Mouse (Mus musculus): ENCODE results near the gene Olfr1040. TPM values are rescaled to one million over a fixed set of nuclear protein-coding genes. Genes with fewer than 3 reads are reported as not detected.
"Not testable (repeated sequence)": the region's sequence is repeated elsewhere in the genome, so short reads cannot be mapped to it uniquely, and the experiment has no call there.

Gene Olfr1040
- not detected in 2 replicates for polyA plus RNA-seq (2012)

DNA sequence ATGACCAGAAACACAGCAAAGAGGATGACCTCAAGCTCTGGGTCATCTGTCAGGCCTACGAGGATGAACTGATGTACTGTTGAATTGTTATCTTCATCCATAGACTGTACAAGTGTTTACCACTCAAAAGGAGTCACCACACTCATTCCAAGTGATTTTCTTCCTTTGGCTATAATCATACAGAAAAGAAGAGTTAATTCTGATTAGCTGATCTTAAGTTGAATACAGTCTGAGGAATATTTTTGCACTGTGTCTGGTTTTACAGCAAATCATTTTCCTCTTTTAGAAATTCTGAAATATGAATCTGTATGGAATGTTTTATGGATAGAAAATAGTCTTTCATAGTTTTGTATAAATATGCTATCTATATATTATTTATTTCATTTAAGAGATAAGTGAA is at the start of gene Olfr1040:
Gene Olfr1040 (minus strand): TSS at position 101 of the 400 bp plus-strand sequence.
- no peaks in the 10 kb centered on the region for H3K36me3 ChIP-seq (ENCODE audit: control insufficient read depth)
- no peak within 1 kb of the TSS for H3K4me3 ChIP-seq (replicated peaks)
- no peaks in the 10 kb centered on the region for H3K27me3 ChIP-seq (ENCODE audit: control insufficient read depth)
- no peaks in the 10 kb centered on the region for H3K4me1 ChIP-seq (ENCODE audit: control insufficient read depth)
- no peak for TF ChIP-seq TAL1 (IDR thresholded peaks at IDR 0.05; ENCODE audit: low read length)
- TF ChIP-seq GATA1 (IDR thresholded peaks at IDR 0.05; ENCODE audit: low read length) = no peak
- no peaks in the 10 kb centered on the region for H3K9me3 ChIP-seq (ENCODE audit: control insufficient read depth, low read length)

DNA sequence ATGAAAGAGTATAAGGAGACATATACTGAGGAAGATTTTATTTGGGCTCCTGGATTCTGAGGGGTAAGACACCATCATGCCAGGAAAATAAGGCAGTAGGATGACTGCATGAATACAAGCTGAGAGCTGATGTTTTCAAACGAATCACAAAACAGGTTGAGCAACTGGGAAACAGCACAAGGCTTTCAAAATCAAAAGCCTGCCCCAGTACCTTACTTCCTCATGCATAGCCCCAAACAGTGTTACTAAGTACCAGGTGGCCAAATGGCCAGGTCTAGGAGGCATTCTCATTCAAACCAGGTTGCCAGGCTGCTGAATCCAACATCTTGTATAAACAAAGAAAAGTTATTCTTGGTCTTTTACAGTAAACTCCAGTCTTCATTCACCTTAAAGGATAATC is 49.3 kb upstream of the Olfr1040 start:
- Histone ChIP-seq H3K27me3 (ENCODE audit: control insufficient read depth) (no peaks in the 10 kb centered on the region), H3K4me1 (ENCODE audit: control insufficient read depth) (no peaks in the 10 kb centered on the region), H3K36me3 (ENCODE audit: control insufficient read depth) (no peaks in the 10 kb centered on the region), H3K9me3 (ENCODE audit: control insufficient read depth, low read length) (peaks cover 2% of the 10 kb centered on the region; the same call in 1 of the 2 replicates), H3K4me3 (replicated peaks) (no peak overlapping the region)
- TF ChIP-seq GATA1 (IDR thresholded peaks at IDR 0.05; ENCODE audit: low read length) (no peak), TAL1 (IDR thresholded peaks at IDR 0.05; ENCODE audit: low read length) (no peak)

DNA sequence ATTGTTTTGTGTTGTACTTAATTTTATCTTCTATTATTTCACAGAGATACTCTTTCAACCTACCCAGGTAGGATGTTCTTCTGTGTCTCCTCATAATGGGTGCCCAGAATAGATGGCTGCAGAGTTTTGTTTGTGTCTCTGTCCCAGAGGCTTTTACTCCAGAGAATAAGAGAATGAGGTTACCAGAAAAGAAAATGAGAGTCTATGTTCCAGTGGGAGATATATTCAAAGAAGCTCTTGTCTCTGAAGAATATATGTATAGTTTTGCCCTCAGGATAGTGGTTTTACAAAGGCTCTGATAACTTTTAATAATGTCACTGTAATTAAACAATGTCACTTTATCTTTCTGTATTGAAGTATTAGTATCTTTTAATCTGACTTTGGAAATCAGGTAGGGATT is 39.1 kb upstream of the Olfr1040 start, which contains the start of gene Olfr52:
Gene Olfr52 (minus strand): TSS at position 101 of the 400 bp plus-strand sequence.
- Histone ChIP-seq H3K27me3 (ENCODE audit: control insufficient read depth) (no peaks in the 10 kb centered on the region), H3K4me1 (ENCODE audit: control insufficient read depth) (no peaks in the 10 kb centered on the region), H3K9me3 (ENCODE audit: control insufficient read depth, low read length) (peaks cover 5% of the 10 kb centered on the region), H3K36me3 (ENCODE audit: control insufficient read depth) (no peaks in the 10 kb centered on the region), H3K4me3 (replicated peaks) (no peak within 1 kb of the TSS)
- no peak for TF ChIP-seq TAL1 (IDR thresholded peaks at IDR 0.05; ENCODE audit: low read length)
- TF ChIP-seq GATA1 (IDR thresholded peaks at IDR 0.05; ENCODE audit: low read length) = no peak

DNA sequence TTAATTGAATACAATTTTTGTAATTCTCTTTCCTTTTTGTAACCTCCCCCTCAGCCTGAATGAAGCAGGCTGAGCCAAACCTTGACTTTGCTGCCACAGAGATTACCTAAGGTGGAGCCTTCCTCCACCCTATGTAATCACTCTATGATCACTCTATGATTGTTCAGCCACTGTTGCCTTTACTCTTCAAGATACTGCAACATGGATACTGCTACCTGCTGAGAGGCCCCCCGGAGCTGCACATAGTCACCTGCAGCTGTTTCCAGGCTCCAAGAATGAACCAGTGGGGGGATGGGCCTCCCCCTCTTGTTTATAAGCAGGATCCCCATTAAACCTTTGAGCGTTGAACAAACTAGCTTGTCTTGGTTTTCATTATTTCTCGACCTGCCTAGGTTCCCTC is 33.4 kb upstream of the Olfr1040 start:
- no peak for TF ChIP-seq TAL1 (IDR thresholded peaks at IDR 0.05; ENCODE audit: low read length)
- no peak for TF ChIP-seq GATA1 (IDR thresholded peaks at IDR 0.05; ENCODE audit: low read length)
- H3K27me3 ChIP-seq (ENCODE audit: control insufficient read depth) = no peaks in the 10 kb centered on the region
- H3K4me3 ChIP-seq (replicated peaks) = no peak overlapping the region
- H3K9me3 ChIP-seq (ENCODE audit: control insufficient read depth, low read length) = 0 out of 2 replicates have a peak, but pooled peaks cover 2% of the 10 kb centered on the region
- no peaks in the 10 kb centered on the region for H3K36me3 ChIP-seq (ENCODE audit: control insufficient read depth)
- no peaks in the 10 kb centered on the region for H3K4me1 ChIP-seq (ENCODE audit: control insufficient read depth)

DNA sequence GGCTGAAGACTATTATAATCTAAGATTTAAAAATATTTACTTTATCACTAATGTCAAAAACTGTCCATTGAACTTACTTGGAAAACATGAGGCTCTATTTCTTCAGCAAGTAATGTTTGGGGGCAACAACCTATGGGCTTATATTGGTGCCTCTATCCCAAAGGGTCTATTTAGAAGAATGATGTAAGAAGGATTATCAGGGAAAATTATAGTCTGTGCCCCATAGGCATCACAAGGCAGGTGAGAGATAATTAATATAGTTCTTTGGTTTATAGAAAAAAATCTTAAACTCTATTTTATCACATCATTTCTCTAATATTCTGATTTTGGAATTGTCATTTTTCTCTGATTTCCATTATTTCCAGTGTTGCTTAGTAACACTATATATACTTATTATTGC is 31.2 kb upstream of the Olfr1040 start, which contains the start of gene Olfr1044:
Gene Olfr1044 (minus strand): TSS at position 101 of the 400 bp plus-strand sequence.
- Histone ChIP-seq H3K27me3 (ENCODE audit: control insufficient read depth) (no peaks in the 10 kb centered on the region), H3K36me3 (ENCODE audit: control insufficient read depth) (no peaks in the 10 kb centered on the region), H3K9me3 (ENCODE audit: control insufficient read depth, low read length) (0 out of 2 replicates have a peak, but pooled peaks cover 2% of the 10 kb centered on the region), H3K4me1 (ENCODE audit: control insufficient read depth) (no peaks in the 10 kb centered on the region), H3K4me3 (replicated peaks) (no peak within 1 kb of the TSS)
- TF ChIP-seq TAL1 (IDR thresholded peaks at IDR 0.05; ENCODE audit: low read length) (no peak), GATA1 (IDR thresholded peaks at IDR 0.05; ENCODE audit: low read length) (no peak)

DNA sequence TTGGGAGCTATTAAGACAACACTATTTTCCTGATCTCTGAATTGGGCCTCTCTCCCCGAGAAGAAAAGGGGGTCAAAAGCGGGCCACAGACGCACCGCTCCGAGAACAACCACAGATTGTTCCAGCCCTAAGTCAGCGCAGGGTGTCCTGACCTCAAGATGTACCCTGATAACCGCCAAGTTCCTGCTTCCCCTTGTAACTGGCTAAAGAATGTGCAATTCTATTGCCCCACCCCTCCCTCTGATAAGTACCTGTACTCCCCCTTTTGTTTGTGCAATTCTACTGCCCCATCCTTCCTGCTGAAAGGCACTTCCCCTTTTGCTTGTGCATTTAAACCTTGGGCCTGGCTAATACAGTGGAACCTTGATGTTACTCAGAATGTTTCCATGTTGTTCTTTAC is 28.9 kb upstream of the Olfr1040 start:
- H3K27me3 ChIP-seq (ENCODE audit: control insufficient read depth); H3K36me3 ChIP-seq (ENCODE audit: control insufficient read depth); H3K4me3 ChIP-seq (replicated peaks); H3K4me1 ChIP-seq (ENCODE audit: control insufficient read depth); H3K9me3 ChIP-seq (ENCODE audit: control insufficient read depth, low read length): not testable (repeated sequence)

DNA sequence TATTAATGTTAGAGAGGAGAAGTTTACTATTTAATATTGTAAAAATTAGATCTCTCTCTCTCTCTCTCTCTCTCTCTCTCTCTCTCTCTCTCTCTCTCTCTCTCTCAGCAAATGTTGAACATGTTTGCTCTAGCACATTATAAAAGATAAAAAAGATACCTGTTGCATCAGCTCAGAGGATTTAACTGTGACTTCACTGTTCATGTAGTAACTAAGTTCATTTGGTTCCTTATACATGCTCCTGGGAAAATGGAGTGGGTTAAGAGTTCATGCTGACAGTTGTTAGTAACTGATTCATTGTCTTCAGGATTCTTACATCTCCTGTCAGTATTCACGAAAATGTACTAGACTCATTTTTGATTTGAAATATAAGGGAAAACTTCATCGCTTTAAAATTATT is 20.9 kb upstream of the Olfr1040 start, which contains the start of gene Olfr1043:
Gene Olfr1043 (minus strand): TSS at position 101 of the 400 bp plus-strand sequence.
- Histone ChIP-seq H3K9me3 (ENCODE audit: control insufficient read depth, low read length) (no peaks in the 10 kb centered on the region; the same call in 1 of the 2 replicates), H3K4me1 (ENCODE audit: control insufficient read depth) (no peaks in the 10 kb centered on the region), H3K36me3 (ENCODE audit: control insufficient read depth) (no peaks in the 10 kb centered on the region), H3K4me3 (replicated peaks) (no peak within 1 kb of the TSS), H3K27me3 (ENCODE audit: control insufficient read depth) (no peaks in the 10 kb centered on the region)
- no peak for TF ChIP-seq GATA1 (IDR thresholded peaks at IDR 0.05; ENCODE audit: low read length)
- no peak for TF ChIP-seq TAL1 (IDR thresholded peaks at IDR 0.05; ENCODE audit: low read length)

DNA sequence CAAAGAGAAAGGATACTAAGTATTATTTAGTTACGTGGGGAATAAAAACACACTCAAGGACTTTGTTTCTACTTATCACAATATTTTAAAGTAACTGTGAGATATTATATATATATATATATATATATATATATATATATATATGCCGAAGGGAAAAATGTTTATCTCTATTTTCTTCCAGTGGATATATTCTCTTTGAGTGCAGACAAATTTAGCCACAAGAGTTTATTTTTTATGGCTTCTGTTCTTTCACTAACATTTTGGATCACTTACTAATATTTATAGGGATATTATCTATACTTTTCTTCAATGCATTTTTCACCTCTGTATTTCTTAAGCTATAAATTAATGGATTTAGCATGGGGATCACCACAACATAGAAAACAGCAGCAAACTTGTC is 15.2 kb upstream of the Olfr1040 start, which contains the start of gene Olfr1042:
Gene Olfr1042 (minus strand): TSS at position 101 of the 400 bp plus-strand sequence.
- Histone ChIP-seq H3K36me3 (ENCODE audit: control insufficient read depth) (no peaks in the 10 kb centered on the region), H3K4me1 (ENCODE audit: control insufficient read depth) (no peaks in the 10 kb centered on the region), H3K4me3 (replicated peaks) (no peak within 1 kb of the TSS), H3K9me3 (ENCODE audit: control insufficient read depth, low read length) (peaks cover 2% of the 10 kb centered on the region; the same call in 1 of the 2 replicates), H3K27me3 (ENCODE audit: control insufficient read depth) (no peaks in the 10 kb centered on the region)
- TF ChIP-seq GATA1 (IDR thresholded peaks at IDR 0.05; ENCODE audit: low read length) (no peak), TAL1 (IDR thresholded peaks at IDR 0.05; ENCODE audit: low read length) (no peak)

DNA sequence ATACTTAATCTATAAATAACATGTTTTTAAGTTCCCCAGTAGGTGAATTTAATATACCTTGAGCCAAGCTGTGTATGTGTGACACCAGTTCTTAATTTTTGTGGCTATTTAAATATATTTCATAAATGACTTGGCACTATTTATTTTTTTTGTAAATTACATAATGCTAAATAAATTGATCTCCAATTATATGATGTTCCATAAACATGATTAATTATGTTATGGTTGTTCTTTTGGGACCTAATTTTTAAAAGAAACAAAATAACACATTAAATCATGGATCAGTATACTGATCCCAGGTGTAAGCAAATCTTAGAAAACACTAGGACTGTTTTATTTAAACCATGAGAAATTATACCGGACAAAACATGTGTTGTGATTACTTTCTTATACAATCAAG is 10.7 kb downstream of the Olfr1040 start, which contains the start of gene Olfr1039:
Gene Olfr1039 (minus strand): TSS at position 101 of the 400 bp plus-strand sequence.
- H3K4me3 ChIP-seq (replicated peaks) = no peak within 1 kb of the TSS
- TF ChIP-seq GATA1 (IDR thresholded peaks at IDR 0.05; ENCODE audit: low read length) (no peak), TAL1 (IDR thresholded peaks at IDR 0.05; ENCODE audit: low read length) (no peak)
- H3K27me3 ChIP-seq (ENCODE audit: control insufficient read depth) = no peaks in the 10 kb centered on the region
- H3K9me3 ChIP-seq (ENCODE audit: control insufficient read depth, low read length) = no peaks in the 10 kb centered on the region
- no peaks in the 10 kb centered on the region for H3K4me1 ChIP-seq (ENCODE audit: control insufficient read depth)
- no peaks in the 10 kb centered on the region for H3K36me3 ChIP-seq (ENCODE audit: control insufficient read depth)

Other genes starting within 250 kb of the Olfr1040 start
- gene Olfr1024, start 241.7 kb downstream of the Olfr1040 start, polyA plus RNA-seq (2012) = not detected in 2 replicates
- not detected in 2 replicates for gene Olfr1025-ps1, start 231.5 kb downstream of the Olfr1040 start, polyA plus RNA-seq (2012)
- gene Olfr1026, start 225.2 kb downstream of the Olfr1040 start, polyA plus RNA-seq (2012) = not detected in 2 replicates
- not detected in 2 replicates for gene Olfr1028, start 196.3 kb downstream of the Olfr1040 start, polyA plus RNA-seq (2012)
- gene Olfr1029, start 172.8 kb downstream of the Olfr1040 start, polyA plus RNA-seq (2012) = not detected in 2 replicates
- 0.01 TPM in 1 of 2 replicates, not detected in the other for gene Olfr1030, start 167.5 kb downstream of the Olfr1040 start, polyA plus RNA-seq (2012)
- not detected in 2 replicates for gene Olfr1031, start 156.4 kb downstream of the Olfr1040 start, polyA plus RNA-seq (2012)
- not detected in 2 replicates for gene Olfr1032, start 141.2 kb downstream of the Olfr1040 start, polyA plus RNA-seq (2012)
- gene Olfr1033, start 126.1 kb downstream of the Olfr1040 start, polyA plus RNA-seq (2012) = not detected in 2 replicates
- not detected in 2 replicates for gene Olfr1034, start 100.9 kb downstream of the Olfr1040 start, polyA plus RNA-seq (2012)
- not detected in 2 replicates for gene Olfr1036, start 72.7 kb downstream of the Olfr1040 start, polyA plus RNA-seq (2012)
- not detected in 2 replicates for gene Olfr1037, start 59.3 kb downstream of the Olfr1040 start, polyA plus RNA-seq (2012)
- not detected in 2 replicates for gene Olfr1039, start 10.8 kb downstream of the Olfr1040 start, polyA plus RNA-seq (2012)
- gene Olfr1042, start 15.1 kb upstream of the Olfr1040 start, polyA plus RNA-seq (2012) = not detected in 2 replicates
- gene Olfr1043, start 20.8 kb upstream of the Olfr1040 start, polyA plus RNA-seq (2012) = not detected in 2 replicates
- gene Olfr1044, start 31.1 kb upstream of the Olfr1040 start, polyA plus RNA-seq (2012) = not detected in 2 replicates
- gene Olfr52, start 39.0 kb upstream of the Olfr1040 start, polyA plus RNA-seq (2012) = not detected in 2 replicates
- gene Olfr1045, start 56.3 kb upstream of the Olfr1040 start, polyA plus RNA-seq (2012) = not detected in 2 replicates
- not detected in 2 replicates for gene Olfr1046, start 72.6 kb upstream of the Olfr1040 start, polyA plus RNA-seq (2012)
- gene Olfr1047, start 84.7 kb upstream of the Olfr1040 start, polyA plus RNA-seq (2012) = not detected in 2 replicates
- not detected in 2 replicates for gene Olfr1048, start 93.6 kb upstream of the Olfr1040 start, polyA plus RNA-seq (2012)
- not detected in 2 replicates for gene Olfr1049, start 111.6 kb upstream of the Olfr1040 start, polyA plus RNA-seq (2012)
- not detected in 2 replicates for gene Olfr1051, start 132.4 kb upstream of the Olfr1040 start, polyA plus RNA-seq (2012)
- not detected in 2 replicates for gene Olfr1052, start 145.7 kb upstream of the Olfr1040 start, polyA plus RNA-seq (2012)
- not detected in 2 replicates for gene Olfr1053, start 168.6 kb upstream of the Olfr1040 start, polyA plus RNA-seq (2012)
- not detected in 2 replicates for gene Olfr1054, start 188.7 kb upstream of the Olfr1040 start, polyA plus RNA-seq (2012)
- not detected in 2 replicates for gene Olfr1055, start 203.6 kb upstream of the Olfr1040 start, polyA plus RNA-seq (2012)
- gene Olfr1056, start 215.7 kb upstream of the Olfr1040 start, polyA plus RNA-seq (2012) = not detected in 2 replicates
- not detected in 2 replicates for gene Olfr1057, start 231.7 kb upstream of the Olfr1040 start, polyA plus RNA-seq (2012)
- gene Olfr1058, start 241.8 kb upstream of the Olfr1040 start, polyA plus RNA-seq (2012) = not detected in 2 replicates